Comparison of ENCODE assay signal across 10 mouse cellular contexts in the genomic region with DNA sequence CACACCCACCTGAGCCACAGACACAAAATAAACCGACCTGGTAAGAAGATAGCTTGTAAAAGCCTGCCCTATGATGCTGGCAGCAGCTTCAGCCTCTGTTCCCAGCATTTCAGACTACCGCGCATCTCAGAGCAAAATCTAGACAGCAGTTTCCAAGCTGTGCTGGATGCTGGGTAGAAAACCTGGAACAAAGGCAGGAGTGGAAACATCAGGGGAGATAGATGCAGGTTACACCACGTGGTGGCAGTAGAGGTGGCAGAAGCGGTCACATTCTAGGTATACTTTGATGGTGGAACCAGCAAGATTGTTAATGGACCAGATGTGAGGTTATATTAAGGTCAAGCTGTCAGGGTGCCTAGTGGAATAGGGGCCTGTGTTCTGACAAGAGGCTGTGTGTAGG. TPM values are rescaled to one million over a fixed set of nuclear protein-coding genes. Genes with fewer than 3 reads are reported as not detected.
A peak's percentile ranks its signal among the peaks of the same experiment; 100 is the strongest.
DNase-seq lines count a peak whose midpoint lies in the region; ATAC-seq and TF ChIP-seq lines count a peak whose summit lies in the region.
"Had no signal": no experiment of that assay in that cellular context is flagged by ENCODE, and none has a peak within 500 bp of the region (broad histone marks: within the 10 kb centered on the region; RNA-seq: fewer than 3 reads in every experiment).

No protein-coding gene starts in this region.

- no peak overlapping the region for H3K4me2 ChIP-seq in hindbrain, postnatal 0 days (ENCODE audit: low read depth, low read length)
- H3K4me2 ChIP-seq in kidney, embryonic 15.5 days: no peak overlapping the region
- H3K4me2 ChIP-seq: limb, embryonic 15.5 days had no signal

- ATAC-seq in hindbrain, postnatal 0 days: no peak
- 0 out of 2 replicates have a peak, but pooled peaks have one; percentile 30 for ATAC-seq in kidney, embryonic 15.5 days (replicated peaks; ENCODE audit: low FRiP score)

- H3K4me3 ChIP-seq in hindbrain, postnatal 0 days (ENCODE audit: low read length): no peak overlapping the region
- H3K4me3 ChIP-seq in hindbrain, embryonic 10.5 days: no peak overlapping the region
- H3K4me3 ChIP-seq in kidney, embryonic 15.5 days (replicated peaks): no peak overlapping the region
- H3K4me3 ChIP-seq: erythroblast, embryonic 14.5 days; limb, embryonic 15.5 days had no signal

- H3K27ac ChIP-seq in hindbrain, postnatal 0 days: no peak overlapping the region
- H3K27ac ChIP-seq in hindbrain, embryonic 10.5 days: no peak overlapping the region
- H3K27ac ChIP-seq in kidney, embryonic 15.5 days: peak overlapping the region; percentile 32; the same call in 1 of the 2 replicates
- H3K27ac ChIP-seq: limb, embryonic 15.5 days had no signal

- no peaks in the 10 kb centered on the region for H3K27me3 ChIP-seq in hindbrain, postnatal 0 days (ENCODE audit: insufficient read depth, low read length)
- no peaks in the 10 kb centered on the region for H3K27me3 ChIP-seq in hindbrain, embryonic 10.5 days (ENCODE audit: insufficient read depth, poor library complexity, severe bottlenecking)
- no peaks in the 10 kb centered on the region for H3K27me3 ChIP-seq in kidney, embryonic 15.5 days
- H3K27me3 ChIP-seq: limb, embryonic 15.5 days had no signal

- H3K9ac ChIP-seq in hindbrain, postnatal 0 days (replicated peaks; ENCODE audit: low read length): no peak overlapping the region
- H3K9ac ChIP-seq in kidney, embryonic 15.5 days: no peak overlapping the region
- H3K9ac ChIP-seq: limb, embryonic 15.5 days had no signal

- TF ChIP-seq CTCF in hindbrain, postnatal 0 days (IDR thresholded peaks at IDR 0.05; ENCODE audit: low read depth): peak; percentile 53

- DNase-seq in hindbrain, postnatal 0 days (ENCODE audit: low spot score): peak; percentile 35
- DNase-seq in hindbrain, embryonic 10.5 days (ENCODE audit: low spot score): no peak
- peak; percentile 30 for DNase-seq in A20 (ENCODE audit: low read depth, low spot score)
- peak; percentile 46 for DNase-seq in NIH3T3 (ENCODE audit: low read depth)
- DNase-seq in adrenal gland, postnatal 10 days: no peak
- DNase-seq in yolk sac, embryonic 10.5 days (ENCODE audit: low spot score): no peak
- DNase-seq in layer of hippocampus, postnatal 10 days (ENCODE audit: low spot score in 2 of 2): no peak

- H3K4me1 ChIP-seq in hindbrain, postnatal 0 days (ENCODE audit: insufficient read depth, low read length): no peaks in the 10 kb centered on the region
- H3K4me1 ChIP-seq in hindbrain, embryonic 10.5 days (replicated peaks): no peaks in the 10 kb centered on the region
- peaks cover 8% of the 10 kb centered on the region for H3K4me1 ChIP-seq in kidney, embryonic 15.5 days
- H3K4me1 ChIP-seq: limb, embryonic 15.5 days had no signal

- WGBS in hindbrain, postnatal 0 days: 76% methylated on average over 5 of the region's 5 CpGs
- WGBS in hindbrain, embryonic 10.5 days: 76% methylated on average over 5 of the region's 5 CpGs
- WGBS in kidney, embryonic 15.5 days: 44% methylated on average over 5 of the region's 5 CpGs

- H3K9me3 ChIP-seq in hindbrain, postnatal 0 days (ENCODE audit: low read length): no peaks in the 10 kb centered on the region
- H3K9me3 ChIP-seq in hindbrain, embryonic 10.5 days: 0 out of 2 replicates have a peak, but pooled peaks cover 3% of the 10 kb centered on the region
- no peaks in the 10 kb centered on the region for H3K9me3 ChIP-seq in kidney, embryonic 15.5 days (replicated peaks)
- H3K9me3 ChIP-seq: limb, embryonic 15.5 days had no signal

- H3K36me3 ChIP-seq in hindbrain, postnatal 0 days (ENCODE audit: insufficient read depth, low read length): peaks cover 68% of the 10 kb centered on the region
- H3K36me3 ChIP-seq in hindbrain, embryonic 10.5 days: peaks cover 98% of the 10 kb centered on the region
- peaks cover 93% of the 10 kb centered on the region for H3K36me3 ChIP-seq in kidney, embryonic 15.5 days

RNA-seq across cellular contexts. Expression of gene Tef, which starts 17.5 kb away (rescaled TPM):
- total RNA-seq in hindbrain, postnatal 0 days (2014; rRNA removed): 62.5 and 64.1 TPM in 2 replicates
- 27.8 and 30.4 TPM in 2 replicates for polyA plus RNA-seq in hindbrain, postnatal 0 days (2015; fragmentation: Nextera tagmentation; extraction: Ambion mirVana)
- 16.4 and 19.4 TPM in 2 replicates for polyA plus RNA-seq in hindbrain, embryonic 10.5 days (2016; fragmentation: Nextera tagmentation; extraction: Ambion mirVana)
- 23.9 and 26.5 TPM in 2 replicates for polyA plus RNA-seq in kidney, embryonic 15.5 days (2015; fragmentation: Nextera tagmentation; extraction: Ambion mirVana)
- 10 to 100 TPM; 68.4 to 74.1 TPM for total RNA-seq in adrenal gland, postnatal 10 days (2021)
- 100 to 1,000 TPM; 125 to 148 TPM for total RNA-seq in layer of hippocampus, postnatal 10 days (2021)

RNA-seq across cellular contexts. Expression of gene Rangap1, which starts 39.4 kb away (rescaled TPM):
- 147 and 151 TPM in 2 replicates for total RNA-seq in hindbrain, postnatal 0 days (2014; rRNA removed)
- 124 and 128 TPM in 2 replicates for polyA plus RNA-seq in hindbrain, postnatal 0 days (2015; fragmentation: Nextera tagmentation; extraction: Ambion mirVana)
- polyA plus RNA-seq in hindbrain, embryonic 10.5 days (2016; fragmentation: Nextera tagmentation; extraction: Ambion mirVana): 166 and 178 TPM in 2 replicates
- 99.1 and 106 TPM in 2 replicates for polyA plus RNA-seq in kidney, embryonic 15.5 days (2015; fragmentation: Nextera tagmentation; extraction: Ambion mirVana)
- 10 to 100 TPM; 48.5 to 49.2 TPM for total RNA-seq in adrenal gland, postnatal 10 days (2021)
- total RNA-seq in layer of hippocampus, postnatal 10 days (2021): 100 to 1,000 TPM; 189 to 201 TPM

RNA-seq across cellular contexts. Expression of gene Zc3h7b, which starts 39.9 kb away (rescaled TPM):
- total RNA-seq in hindbrain, postnatal 0 days (2014; rRNA removed): 136 and 148 TPM in 2 replicates
- polyA plus RNA-seq in hindbrain, postnatal 0 days (2015; fragmentation: Nextera tagmentation; extraction: Ambion mirVana): 31.4 and 34.5 TPM in 2 replicates
- 37.9 and 40.8 TPM in 2 replicates for polyA plus RNA-seq in hindbrain, embryonic 10.5 days (2016; fragmentation: Nextera tagmentation; extraction: Ambion mirVana)
- polyA plus RNA-seq in kidney, embryonic 15.5 days (2015; fragmentation: Nextera tagmentation; extraction: Ambion mirVana): 34.8 and 37.4 TPM in 2 replicates
- total RNA-seq in adrenal gland, postnatal 10 days (2021): 10 to 100 TPM; 73.2 to 78.2 TPM
- 100 to 1,000 TPM; 155 to 187 TPM for total RNA-seq in layer of hippocampus, postnatal 10 days (2021)

Comparison
In these comparisons a context has a peak if more than half of its experiments do, and no peak if none do; other contexts are left out.
1. DNase-seq: peak in hindbrain, postnatal 0 days (single experiment), A20 (single experiment) and NIH3T3 (single experiment); none in hindbrain, embryonic 10.5 days (single experiment), adrenal gland, postnatal 10 days (single experiment), yolk sac, embryonic 10.5 days (single experiment) and layer of hippocampus, postnatal 10 days (0 of 2).